Mouse (Mus musculus): ENCODE data around the gene Tnni3k.
"Not testable (repeated sequence)": the region's sequence is repeated elsewhere in the genome, so short reads cannot be mapped to it uniquely, and the experiment has no call there.

The Tnni3k gene

GRCm38 (mm10) chr3:154825739-154826138 lies 229.5 kb downstream of the Tnni3k start:
- no peak for DNase-seq (ENCODE audit: low spot score)

- no peak for DNase-seq (ENCODE audit: low spot score)
These were observed 230.5 kb downstream of the Tnni3k start for GRCm38 (mm10) chr3:154824713-154825112.

- not testable (repeated sequence) for DNase-seq (ENCODE audit: low spot score)
These were observed 235.5 kb downstream of the Tnni3k start for GRCm38 (mm10) chr3:154819684-154820083.

- no peak for DNase-seq (ENCODE audit: low spot score)
These were observed 237.5 kb downstream of the Tnni3k start for GRCm38 (mm10) chr3:154817732-154818131.

GRCm38 (mm10) chr3:154816801-154817625 lies 238.2 kb downstream of the Tnni3k start:
- no peak for DNase-seq (ENCODE audit: low spot score)

- DNase-seq (ENCODE audit: low spot score) = no peak
These were observed 239.0 kb downstream of the Tnni3k start for GRCm38 (mm10) chr3:154816231-154816630.

- no peak for DNase-seq (ENCODE audit: low spot score)
These were observed 239.6 kb downstream of the Tnni3k start for GRCm38 (mm10) chr3:154815606-154816005.

- DNase-seq (ENCODE audit: low spot score) = no peak
These were observed 242.3 kb downstream of the Tnni3k start for GRCm38 (mm10) chr3:154812893-154813292.

GRCm38 (mm10) chr3:154811833-154812232 lies 243.4 kb downstream of the Tnni3k start:
- no peak for DNase-seq (ENCODE audit: low spot score)

- DNase-seq (ENCODE audit: low spot score) = no peak
These were observed 243.9 kb downstream of the Tnni3k start for GRCm38 (mm10) chr3:154811281-154811680.

- no peak for DNase-seq (ENCODE audit: low spot score)
These were observed 244.8 kb downstream of the Tnni3k start for GRCm38 (mm10) chr3:154810273-154810870.

- no peak for DNase-seq (ENCODE audit: low spot score)
These were observed 248.6 kb downstream of the Tnni3k start for GRCm38 (mm10) chr3:154806626-154807025.

GRCm38 (mm10) chr3:154800888-154801429 lies 254.2 kb downstream of the Tnni3k start:
- DNase-seq (ENCODE audit: low spot score) = no peak

GRCm38 (mm10) chr3:154800454-154800853 lies 254.8 kb downstream of the Tnni3k start:
- DNase-seq (ENCODE audit: low spot score) = no peak

GRCm38 (mm10) chr3:154798806-154799205 lies 256.4 kb downstream of the Tnni3k start:
- DNase-seq (ENCODE audit: low spot score) = no peak

- DNase-seq (ENCODE audit: low spot score) = no peak
These were observed 261.6 kb downstream of the Tnni3k start for GRCm38 (mm10) chr3:154793571-154793970.

GRCm38 (mm10) chr3:154787611-154788010 lies 267.6 kb downstream of the Tnni3k start:
- DNase-seq (ENCODE audit: low spot score) = no peak

GRCm38 (mm10) chr3:154786354-154786753 lies 268.9 kb downstream of the Tnni3k start:
- no peak for DNase-seq (ENCODE audit: low spot score)

- DNase-seq (ENCODE audit: low spot score) = no peak
These were observed 276.2 kb downstream of the Tnni3k start for GRCm38 (mm10) chr3:154778836-154779595.

GRCm38 (mm10) chr3:154771651-154772050 lies 283.6 kb downstream of the Tnni3k start:
- no peak for DNase-seq (ENCODE audit: low spot score)

- DNase-seq (ENCODE audit: low spot score) = no peak
These were observed 288.9 kb downstream of the Tnni3k start for GRCm38 (mm10) chr3:154766321-154766720.

GRCm38 (mm10) chr3:154764115-154764514 lies 291.1 kb downstream of the Tnni3k start:
- no peak for DNase-seq (ENCODE audit: low spot score)
